Mouse (Mus musculus) olfactory bulb, adult 2 months (tissue): ENCODE measurements around the gene Cfap100. TPM values are rescaled to one million over a fixed set of nuclear protein-coding genes. Genes with fewer than 3 reads are reported as not detected.

Experiments used
- H3K27ac ChIP-seq: fragments of 200-500 bp; 2 replicates; pipeline ENCODE4 v1.5.1; 2012; ENCODE audit warnings: low read depth, low read length; ENCODE audit not compliant: insufficient read depth
- H3K4me1 ChIP-seq: fragments of 200-500 bp; 2 replicates; pipeline ENCODE4 v1.6.1; 2012; ENCODE audit warnings: low read length; ENCODE audit not compliant: control insufficient read depth, insufficient read depth
- H3K4me3 ChIP-seq: fragments of 200-500 bp; 2 replicates; pipeline ENCODE4 v1.5.1; 2012; ENCODE audit warnings: mild to moderate bottlenecking, low read depth, low read length, moderate library complexity; ENCODE audit not compliant: insufficient read depth
- CTCF ChIP-seq: fragments of 200-500 bp; IDR thresholded peaks from 2 replicates; pipeline ENCODE4 v1.5.1; 2012; ENCODE audit warnings: low read depth, mild to moderate bottlenecking, low read length, moderate library complexity; ENCODE audit not compliant: insufficient read depth
- POLR2A ChIP-seq: fragments of 200-500 bp; IDR thresholded peaks from 2 replicates; pipeline ENCODE4 v1.6.1; 2012; ENCODE audit warnings: mild to moderate bottlenecking, low read depth, low read length, moderate library complexity; ENCODE audit not compliant: insufficient read depth
- WGBS: fragments of 180-500 bp; shearing (Covaris S2); methylation state at CpG from one replicate; pipeline ENCODE4 v1.1.7; 2018; 5-methylcytosine and 5-hydroxymethylcytosine counted together
- polyA plus RNA-seq: library from polyadenylated mRNA; stranded (reverse); fragments of >200 nt; gene quantifications from 2 replicates; pipeline ENCODE4 v1.2.4, GENCODE M21; 2012; ENCODE audit warnings: low replicate concordance; ENCODE audit not compliant: missing spikeins, insufficient read depth, insufficient read length

Cfap100 gene
- polyA plus RNA-seq = not detected in 2 replicates

DNA sequence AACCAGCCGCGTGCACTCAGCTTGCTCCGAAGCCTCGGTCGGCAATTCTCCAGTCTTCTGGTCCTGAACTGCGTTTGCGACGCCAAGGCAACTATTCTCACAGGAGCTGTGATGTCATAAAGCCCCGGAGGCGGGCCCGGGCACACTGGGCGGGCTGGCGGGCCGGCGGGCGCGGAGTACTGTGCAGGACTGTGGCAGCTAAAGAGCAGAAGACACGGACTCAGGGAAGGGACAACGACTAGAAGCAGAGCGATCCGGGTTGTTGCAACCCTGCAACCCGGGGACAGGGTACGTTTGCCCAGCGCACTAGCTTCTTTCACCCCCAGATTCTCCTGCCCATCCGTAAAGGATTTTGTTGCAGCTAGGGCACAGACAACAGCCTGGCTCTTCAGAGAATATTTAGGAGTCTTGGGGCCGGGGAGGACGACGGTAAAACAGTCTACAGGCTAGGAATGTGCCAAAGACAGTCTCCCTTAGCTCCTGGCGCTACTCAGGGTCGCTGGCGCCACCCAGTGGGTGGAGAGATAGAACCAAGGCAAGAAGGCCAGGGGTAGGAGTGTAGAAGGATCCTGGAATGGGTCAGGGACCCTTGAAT lies at the start of gene Cfap100:
TSS of gene Cfap100 (minus strand) at position 418 of the 595 bp plus-strand sequence.
- Histone ChIP-seq H3K4me1 (peaks cover 4% of the 10 kb centered on the region; the same call in 1 of the 2 replicates), H3K4me3 (peak within 1 kb of the TSS; percentile 43), H3K27ac (no peak within 1 kb of the TSS)
- TF ChIP-seq CTCF = peak; percentile 60; the same call in 1 of the 2 replicates
- 0 out of 2 replicates have a peak, but pooled peaks have one; percentile 24 for TF ChIP-seq POLR2A
- 2% methylated on average over 31 of the region's 31 CpGs for WGBS

DNA sequence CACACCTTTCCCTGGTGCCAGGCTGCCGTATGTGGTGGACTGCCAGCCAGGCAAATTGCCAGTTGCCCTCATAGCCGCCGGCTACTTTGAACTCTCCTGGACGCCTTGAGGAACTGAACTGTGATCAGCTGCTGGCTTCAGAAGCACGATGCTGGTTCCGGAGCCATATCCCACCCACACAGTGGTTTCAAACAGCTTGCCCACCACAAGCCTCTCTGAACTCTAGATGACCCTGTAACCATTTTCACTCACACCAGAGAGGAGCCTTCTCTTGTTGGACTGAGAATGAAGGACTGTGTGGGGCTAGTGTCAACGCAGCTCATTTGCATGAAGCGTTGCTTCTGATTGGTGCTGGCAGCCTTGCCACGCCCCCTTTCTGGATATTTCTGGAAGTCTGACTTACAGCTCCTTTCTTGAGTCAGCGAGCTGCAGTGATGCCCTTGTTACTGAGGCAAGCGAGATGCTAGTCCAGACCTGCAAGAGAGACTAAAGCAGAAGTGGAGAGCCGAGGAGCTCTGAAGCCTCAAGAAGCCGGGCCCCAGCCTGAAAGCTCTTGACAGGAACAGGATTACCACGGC lies 48.4 kb upstream of the Cfap100 start:
- Histone ChIP-seq H3K4me3 (no peak overlapping the region), H3K4me1 (peaks cover 12% of the 10 kb centered on the region), H3K27ac (no peak overlapping the region)
- no peak for TF ChIP-seq POLR2A
- TF ChIP-seq CTCF = no peak
- 19% methylated on average over 14 of the region's 14 CpGs for WGBS

DNA sequence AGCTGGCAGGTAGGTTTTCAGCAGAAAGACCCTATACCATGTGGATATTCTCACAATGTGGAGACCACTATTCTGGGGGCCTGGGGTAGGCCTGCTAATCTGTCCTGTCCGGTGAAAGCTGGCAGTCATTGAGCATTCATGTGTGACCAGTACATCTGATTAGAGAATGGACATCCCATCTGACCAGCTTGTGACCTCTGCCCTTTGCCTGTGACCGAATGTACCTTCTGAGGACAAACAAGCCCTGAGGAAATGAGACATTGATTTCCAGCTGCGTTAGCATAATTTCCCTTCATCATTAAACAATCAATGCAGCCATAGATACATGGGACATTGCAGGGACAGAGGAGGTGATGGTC lies 47.2 kb upstream of the Cfap100 start:
- WGBS = 76% methylated on average over 3 of the region's 3 CpGs
- H3K4me3 ChIP-seq = no peak overlapping the region
- no peak overlapping the region for H3K27ac ChIP-seq
- peaks cover 22% of the 10 kb centered on the region for H3K4me1 ChIP-seq
- TF ChIP-seq POLR2A = no peak
- TF ChIP-seq CTCF = no peak

DNA sequence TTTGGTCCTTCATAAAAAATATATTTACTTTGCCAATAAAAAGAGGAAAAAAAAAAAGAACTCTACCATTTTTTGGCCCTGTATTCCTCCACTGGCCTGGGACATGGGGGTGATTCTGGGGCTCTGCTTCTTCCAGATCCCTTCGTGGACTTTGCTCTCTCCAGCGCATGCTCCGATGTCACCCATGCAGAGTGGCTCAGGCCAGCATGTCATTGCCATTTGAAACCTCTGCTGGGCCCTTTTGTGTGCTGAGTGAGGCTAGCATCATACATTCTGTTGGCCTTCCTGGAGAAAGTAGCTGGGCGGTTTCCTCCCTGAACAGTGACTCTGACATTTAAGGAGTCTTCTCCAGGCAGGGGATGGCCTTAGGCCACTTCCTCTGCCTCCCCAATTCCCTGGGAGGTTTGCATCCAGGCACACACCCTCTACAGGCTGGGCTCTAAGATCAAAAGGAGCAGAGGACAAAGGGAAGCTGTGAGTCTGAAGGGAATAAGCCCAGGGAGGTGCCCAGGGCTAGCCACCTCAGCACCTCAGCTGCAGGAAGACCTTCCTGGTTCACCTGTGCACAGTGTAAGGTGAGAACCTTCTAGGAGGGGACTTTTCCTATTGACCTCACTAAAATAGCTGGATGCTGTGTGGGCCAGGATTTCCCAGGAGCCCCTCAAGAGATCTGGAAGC lies 46.7 kb upstream of the Cfap100 start:
- no peak overlapping the region for H3K4me3 ChIP-seq
- H3K27ac ChIP-seq = no peak overlapping the region
- 87% methylated on average over 4 of the region's 4 CpGs for WGBS
- peaks cover 23% of the 10 kb centered on the region for H3K4me1 ChIP-seq
- no peak for TF ChIP-seq CTCF
- no peak for TF ChIP-seq POLR2A

DNA sequence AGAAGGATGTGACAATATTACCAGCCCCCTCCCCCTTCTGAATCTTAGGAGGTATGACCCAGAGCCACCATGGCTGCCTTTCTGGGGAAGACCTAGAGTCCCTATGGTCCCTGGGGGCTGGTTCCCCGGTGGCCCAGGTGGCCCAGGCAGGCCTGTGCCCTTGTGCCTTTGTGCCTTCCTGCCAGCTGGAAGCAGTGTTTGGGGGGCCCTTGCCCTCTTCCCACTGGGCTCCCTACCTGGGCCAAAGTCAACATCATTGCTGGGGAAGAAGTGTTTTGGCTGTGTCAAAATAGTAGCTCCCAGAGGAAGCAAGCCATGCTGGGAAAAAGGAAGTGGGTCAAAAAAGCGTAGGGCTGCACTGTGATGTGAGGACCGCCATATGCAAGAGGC lies 45.8 kb upstream of the Cfap100 start:
- Histone ChIP-seq H3K27ac (no peak overlapping the region), H3K4me3 (no peak overlapping the region), H3K4me1 (peaks cover 23% of the 10 kb centered on the region)
- WGBS = 92% methylated on average over 3 of the region's 3 CpGs
- TF ChIP-seq POLR2A (no peak), CTCF (no peak)

DNA sequence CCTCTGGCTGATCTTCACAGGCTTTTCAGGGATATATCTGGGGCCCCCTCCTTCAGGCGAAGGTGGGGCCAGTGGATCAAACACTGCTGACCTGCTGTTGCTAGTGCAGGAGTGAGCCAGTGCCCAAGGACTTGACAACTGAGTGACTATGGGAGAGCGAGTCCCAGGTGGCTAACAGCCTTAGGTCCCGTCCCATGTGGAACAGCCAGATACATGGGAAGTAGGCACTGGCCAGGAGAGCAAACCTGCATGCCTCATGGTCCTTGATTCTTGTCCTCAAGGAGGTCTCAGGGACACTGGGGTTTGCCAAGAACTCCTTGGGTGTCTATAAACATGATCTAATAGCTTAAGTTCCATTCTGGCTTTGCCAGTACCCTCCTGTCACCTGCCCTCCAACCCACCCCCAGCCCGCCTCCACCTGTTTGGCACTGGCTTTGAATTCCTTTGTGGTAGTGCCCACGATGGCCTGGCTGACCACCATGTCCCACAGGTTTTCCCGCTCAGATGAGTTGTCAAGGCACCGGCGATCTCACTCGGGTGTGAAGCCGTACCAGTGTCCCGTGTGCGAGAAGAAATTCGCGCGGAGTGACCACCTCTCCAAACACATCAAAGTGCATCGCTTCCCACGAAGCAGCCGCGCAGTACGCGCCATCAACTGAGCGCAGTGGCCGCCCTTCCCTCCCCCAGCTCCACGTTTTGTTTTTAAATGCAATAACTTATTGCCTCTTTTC lies 45.2 kb upstream of the Cfap100 start:
- TF ChIP-seq CTCF = no peak
- no peak for TF ChIP-seq POLR2A
- H3K4me1 ChIP-seq = peaks cover 26% of the 10 kb centered on the region
- H3K4me3 ChIP-seq = no peak overlapping the region
- no peak overlapping the region for H3K27ac ChIP-seq
- WGBS = 96% methylated on average over 24 of the region's 24 CpGs

DNA sequence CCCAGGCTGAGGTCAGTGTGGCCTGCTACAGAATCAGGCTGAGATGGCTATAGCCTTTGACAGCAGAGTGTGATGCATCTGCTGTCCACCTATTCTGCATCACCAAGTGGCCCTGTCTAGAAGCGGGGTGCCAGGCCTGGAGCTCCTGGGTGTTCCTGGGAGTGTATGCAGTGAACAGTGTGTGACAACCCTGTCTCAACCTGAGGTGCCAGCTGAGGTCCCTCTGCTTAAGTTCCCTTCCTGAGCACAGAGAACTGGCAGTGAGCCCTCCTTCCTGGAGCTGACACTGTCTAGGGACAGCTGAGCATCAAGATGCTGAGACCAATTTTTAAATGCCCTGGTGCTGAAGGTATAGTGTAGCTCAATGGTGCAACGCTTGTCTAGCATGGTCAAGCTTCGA lies 44.1 kb upstream of the Cfap100 start:
- TF ChIP-seq CTCF = no peak
- no peak for TF ChIP-seq POLR2A
- H3K27ac ChIP-seq = no peak overlapping the region
- H3K4me1 ChIP-seq = peaks cover 26% of the 10 kb centered on the region
- no peak overlapping the region for H3K4me3 ChIP-seq
- 98% methylated on average over 3 of the region's 3 CpGs for WGBS

DNA sequence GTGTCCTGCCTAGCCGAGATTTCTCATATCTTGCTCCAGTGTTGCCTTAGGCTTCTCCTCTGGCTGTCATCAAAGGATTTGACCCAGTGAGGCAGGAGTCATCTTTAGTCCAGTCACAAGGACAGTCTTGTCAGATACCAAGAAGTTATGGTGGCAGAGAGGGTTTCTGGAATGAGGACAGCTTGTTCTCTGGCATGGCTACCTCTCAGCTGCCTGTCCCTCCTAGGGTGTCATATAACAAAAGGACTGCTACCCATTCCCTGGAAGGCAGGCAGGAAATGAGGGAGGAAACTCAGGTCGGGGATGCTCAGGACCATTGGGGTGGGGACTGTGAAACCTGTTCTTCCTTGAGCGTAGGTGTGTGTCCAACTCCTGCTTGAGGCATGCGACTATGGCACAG lies 43.5 kb upstream of the Cfap100 start:
- TF ChIP-seq POLR2A = no peak
- no peak for TF ChIP-seq CTCF
- Histone ChIP-seq H3K4me3 (no peak overlapping the region), H3K4me1 (peaks cover 22% of the 10 kb centered on the region), H3K27ac (no peak overlapping the region)
- 81% methylated on average over 4 of the region's 4 CpGs for WGBS
